Mouse (Mus musculus) hindbrain, postnatal 0 days (tissue): Measurements from ENCODE around the gene Bcl9l. TPM values are rescaled to one million over a fixed set of nuclear protein-coding genes. Genes with fewer than 3 reads are reported as not detected.

ENCODE experiments used
- ATAC-seq: fragments of 200-750 bp; cut with Nextera tagmentation; 2 replicates; pipeline ENCODE4 v1.8.0; 2017; ENCODE audit warnings: mild to moderate bottlenecking, moderate TSS enrichment, moderate library complexity
- DNase-seq: peaks from one replicate; pipeline ENCODE4 v3.0.0-alpha.2; 2015; ENCODE audit warnings: low spot score
- H3K27ac ChIP-seq: fragments of 300-500 bp; sonication (generic); 2 replicates; pipeline ENCODE4 v1.5.1; 2014; ENCODE audit warnings: mild to moderate bottlenecking
- H3K27me3 ChIP-seq: fragments of 300-500 bp; sonication (generic); 2 replicates; pipeline ENCODE4 v1.6.1; 2014; ENCODE audit warnings: low read length, mixed read lengths; ENCODE audit not compliant: insufficient read depth
- H3K36me3 ChIP-seq: fragments of 300-500 bp; sonication (generic); 2 replicates; pipeline ENCODE4 v1.6.1; 2014; ENCODE audit warnings: low read length, mixed read lengths; ENCODE audit not compliant: insufficient read depth
- H3K4me1 ChIP-seq: fragments of 300-500 bp; sonication (generic); 2 replicates; pipeline ENCODE4 v1.6.1; 2014; ENCODE audit warnings: antibody characterized with exemption, low read length, mixed read lengths; ENCODE audit not compliant: insufficient read depth
- H3K4me2 ChIP-seq: fragments of 300-500 bp; sonication (generic); 2 replicates; pipeline ENCODE4 v1.6.1; 2014; ENCODE audit warnings: low read depth, mild to moderate bottlenecking, low read length, moderate library complexity, mixed read lengths
- H3K4me3 ChIP-seq: fragments of 300-500 bp; sonication (generic); 2 replicates; pipeline ENCODE4 v1.5.1; 2014; ENCODE audit warnings: low read length
- H3K9ac ChIP-seq: fragments of 300-500 bp; sonication (generic); replicated peaks from 2 replicates; pipeline ENCODE4 v1.6.1; 2014; ENCODE audit warnings: mild to moderate bottlenecking, low read length, moderate library complexity, mixed read lengths
- H3K9me3 ChIP-seq: fragments of 300-500 bp; sonication (generic); 2 replicates; pipeline ENCODE4 v1.6.1; 2016; ENCODE audit warnings: low read length, mixed read lengths
- CTCF ChIP-seq: IDR thresholded peaks from 2 replicates; pipeline ENCODE4 v1.5.1; 2016; ENCODE audit warnings: antibody characterized with exemption, control low read depth, low read depth
- WGBS: fragments of 180-500 bp; shearing (Covaris S2); extraction: QIAGEN DNeasy Blood & Tissue Kit; methylation state at CpG from one replicate; pipeline ENCODE4 v1.1.7; 2014; 5-methylcytosine and 5-hydroxymethylcytosine counted together
- polyA plus RNA-seq: library from polyadenylated mRNA; unstranded; fragments of >200 nt; fragmentation: Nextera tagmentation; extraction: Ambion mirVana; gene quantifications from 2 replicates; pipeline ENCODE4 v1.2.1, GENCODE M21; 2015
- total RNA-seq: library from RNA; depleted of rRNA; stranded (reverse); fragments of >200 nt; gene quantifications from 2 replicates; pipeline ENCODE4 v1.2.3, GENCODE M21; 2014

The Bcl9l gene
- total and polyA plus RNA-seq, 2 experiments from 2014 or later = 8.4 to 32.7 TPM

- TF ChIP-seq CTCF = no peak
- peaks cover 27% of the 10 kb centered on the region; the same call in 1 of the 2 replicates for H3K36me3 ChIP-seq
- WGBS = 94% methylated on average over 6 of the region's 6 CpGs
These were observed 24.7 kb downstream of the Bcl9l start for GRCm38 (mm10) chr9:44507345-44507744.

DNA sequence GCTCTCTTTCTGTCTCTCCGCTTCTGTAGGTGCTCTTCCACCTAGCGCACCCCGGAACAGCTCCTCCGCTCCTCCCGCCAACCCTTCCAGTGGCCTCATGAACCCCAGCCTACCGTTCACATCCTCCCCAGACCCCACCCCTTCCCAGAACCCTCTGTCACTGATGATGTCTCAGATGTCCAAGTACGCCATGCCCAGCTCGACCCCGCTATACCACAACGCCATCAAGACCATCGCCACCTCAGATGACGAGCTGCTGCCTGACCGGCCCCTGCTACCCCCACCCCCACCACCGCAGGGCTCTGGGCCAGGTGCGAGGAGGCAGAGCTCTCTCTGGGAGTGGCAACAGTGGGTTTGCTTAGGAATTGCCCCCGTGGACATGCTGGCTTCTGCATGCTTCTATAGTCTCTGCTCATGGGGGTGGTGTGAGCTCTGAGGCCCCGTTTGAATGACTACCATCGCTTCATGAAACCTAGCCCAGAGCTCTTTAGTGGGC, 25.5 kb downstream of the Bcl9l start:
- TF ChIP-seq CTCF = no peak
- WGBS = 78% methylated on average over 18 of the region's 18 CpGs
- H3K9me3 ChIP-seq = no peaks in the 10 kb centered on the region
- peaks cover 27% of the 10 kb centered on the region; the same call in 1 of the 2 replicates for H3K36me3 ChIP-seq
- H3K27ac ChIP-seq = no peak overlapping the region
- no peak overlapping the region for H3K4me3 ChIP-seq
- ATAC-seq = no peak
- no peaks in the 10 kb centered on the region for H3K27me3 ChIP-seq
- H3K4me1 ChIP-seq = peaks cover 16% of the 10 kb centered on the region
- no peak overlapping the region for H3K9ac ChIP-seq
- DNase-seq = no peak
- no peak overlapping the region for H3K4me2 ChIP-seq

More at GRCm38 (mm10) chr9:44507345-44507744, 24.7 kb downstream of the Bcl9l start:
- peaks cover 16% of the 10 kb centered on the region for H3K4me1 ChIP-seq
- H3K9ac ChIP-seq = no peak overlapping the region
- H3K27ac ChIP-seq = no peak overlapping the region
- no peaks in the 10 kb centered on the region for H3K27me3 ChIP-seq
- H3K4me2 ChIP-seq = no peak overlapping the region
- ATAC-seq (no peak), DNase-seq (no peak)
- H3K4me3 ChIP-seq = no peak overlapping the region
- no peaks in the 10 kb centered on the region for H3K9me3 ChIP-seq

- Histone ChIP-seq H3K4me2 (no peak overlapping the region), H3K9ac (peak overlapping the region; percentile 28; the same call in 1 of the 2 replicates), H3K36me3 (peaks cover 27% of the 10 kb centered on the region; the same call in 1 of the 2 replicates), H3K4me3 (no peak overlapping the region), H3K27ac (peak overlapping the region; percentile 69; the same call in 1 of the 2 replicates), H3K9me3 (no peaks in the 10 kb centered on the region), H3K27me3 (no peaks in the 10 kb centered on the region), H3K4me1 (peaks cover 16% of the 10 kb centered on the region)
- DNase-seq = no peak
- no peak for ATAC-seq
- WGBS = 64% methylated on average over 19 of the region's 19 CpGs
- TF ChIP-seq CTCF = no peak
These were observed 26.3 kb downstream of the Bcl9l start for GRCm38 (mm10) chr9:44508721-44509486.

DNA sequence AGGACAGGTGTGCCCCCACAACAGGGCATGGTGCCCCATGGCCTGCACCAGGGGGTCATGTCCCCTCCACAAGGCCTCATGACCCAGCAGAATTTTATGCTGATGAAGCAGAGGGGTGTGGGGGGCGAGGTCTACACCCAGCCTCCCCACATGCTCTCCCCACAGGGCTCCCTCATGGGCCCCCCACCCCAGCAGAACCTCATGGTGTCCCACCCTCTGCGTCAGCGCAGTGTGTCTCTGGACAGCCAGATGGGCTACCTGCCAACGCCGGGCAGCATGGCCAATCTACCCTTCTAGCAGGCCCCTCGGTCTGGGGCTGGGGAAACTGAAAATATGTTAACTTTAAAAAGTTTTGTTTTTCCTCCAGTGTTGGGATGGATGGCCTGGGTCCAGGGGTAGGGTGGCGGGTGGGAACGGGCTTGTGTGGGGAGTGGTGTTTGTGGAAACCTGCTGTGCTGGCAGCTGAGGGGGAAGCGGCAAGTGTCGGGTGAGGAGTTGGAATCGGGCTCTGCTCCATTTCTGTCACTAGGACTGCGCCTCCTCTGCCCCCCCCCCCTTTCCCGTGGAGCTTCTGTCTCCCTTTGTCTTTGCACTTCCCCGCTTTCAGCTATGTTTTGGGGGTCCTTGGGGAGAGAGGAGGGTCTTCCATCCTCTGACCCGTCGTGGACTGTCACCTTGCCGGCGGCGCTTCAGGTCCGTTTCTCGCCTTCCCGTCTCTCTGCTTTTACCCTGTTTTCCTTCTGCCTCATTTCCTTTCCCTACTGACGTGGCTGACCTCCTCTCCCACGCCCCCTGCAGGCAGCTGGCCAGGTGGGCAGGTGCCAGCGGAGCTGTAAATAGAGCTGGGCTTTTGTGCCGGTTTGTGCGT, 27.1 kb downstream of the Bcl9l start:
- H3K27ac ChIP-seq = peak overlapping the region; percentile 69
- peak; percentile 50 for ATAC-seq

GRCm38 (mm10) chr9:44510355-44510871, 27.8 kb downstream of the Bcl9l start:
- Histone ChIP-seq H3K9ac (no peak overlapping the region), H3K36me3 (peaks cover 27% of the 10 kb centered on the region; the same call in 1 of the 2 replicates), H3K27me3 (no peaks in the 10 kb centered on the region), H3K4me3 (no peak overlapping the region), H3K27ac (peak overlapping the region; percentile 69), H3K4me1 (peaks cover 16% of the 10 kb centered on the region), H3K4me2 (peak overlapping the region; percentile 53), H3K9me3 (no peaks in the 10 kb centered on the region)
- ATAC-seq (peak; percentile 28), DNase-seq (no peak)
- TF ChIP-seq CTCF = no peak
- WGBS = 23% methylated on average over 9 of the region's 9 CpGs

More for the DNA sequence above, 27.1 kb downstream of the Bcl9l start:
- peak overlapping the region; percentile 13; the same call in 1 of the 2 replicates for H3K4me3 ChIP-seq
- no peaks in the 10 kb centered on the region for H3K9me3 ChIP-seq
- H3K36me3 ChIP-seq = peaks cover 27% of the 10 kb centered on the region; the same call in 1 of the 2 replicates
- H3K4me2 ChIP-seq = peak overlapping the region; percentile 53
- H3K9ac ChIP-seq = peak overlapping the region; percentile 28; the same call in 1 of the 2 replicates
- DNase-seq = peak; percentile 87
- H3K27me3 ChIP-seq = no peaks in the 10 kb centered on the region
- peak; percentile 73 for TF ChIP-seq CTCF
- 6% methylated on average over 27 of the region's 27 CpGs for WGBS
- H3K4me1 ChIP-seq = peaks cover 16% of the 10 kb centered on the region
